Mouse (Mus musculus): ENCODE data around the gene Tfpi. TPM values are rescaled to one million over a fixed set of nuclear protein-coding genes. Genes with fewer than 3 reads are reported as not detected.
"Not testable (repeated sequence)": the region's sequence is repeated elsewhere in the genome, so short reads cannot be mapped to it uniquely, and the experiment has no call there.

The Tfpi gene
- polyA plus RNA-seq, 1 experiment: 5.7 TPM

GRCm38 (mm10) chr2:84388537-84388936 lies 88.0 kb downstream of the Tfpi start:
- not testable (repeated sequence) for H3K4me1 ChIP-seq (ENCODE audit: control insufficient read depth, insufficient read depth, insufficient read length, low read length); H3K4me3 ChIP-seq (ENCODE audit: insufficient read depth, low read depth, low read length); H3K27ac ChIP-seq (replicated peaks; ENCODE audit: low read depth, low read length)

DNA sequence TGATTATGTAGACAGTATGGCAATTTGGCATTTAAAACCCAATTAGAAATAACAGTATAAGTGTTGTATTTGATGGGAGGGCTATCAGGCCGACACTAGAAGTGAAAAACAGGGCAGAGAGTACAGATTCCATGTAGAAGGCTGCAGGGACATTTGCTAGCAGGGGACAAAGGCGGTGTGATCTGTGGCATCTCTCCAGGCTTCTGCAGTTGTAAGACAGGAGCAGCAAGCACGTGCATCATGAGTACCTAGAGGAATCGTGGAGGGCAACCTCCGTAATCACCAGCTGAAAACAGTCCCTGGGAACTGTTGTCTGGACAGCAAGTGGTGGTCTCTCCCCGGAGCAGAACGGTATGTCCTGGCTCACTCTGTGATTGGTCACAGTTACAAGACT lies 88.6 kb downstream of the Tfpi start:
- peaks cover 3% of the 10 kb centered on the region; the same call in 1 of the 2 replicates for H3K4me1 ChIP-seq (ENCODE audit: control insufficient read depth, insufficient read depth, insufficient read length, low read length)
- no peak overlapping the region for H3K27ac ChIP-seq (replicated peaks; ENCODE audit: low read depth, low read length)
- H3K4me3 ChIP-seq (ENCODE audit: insufficient read depth, low read depth, low read length): no peak overlapping the region

DNA sequence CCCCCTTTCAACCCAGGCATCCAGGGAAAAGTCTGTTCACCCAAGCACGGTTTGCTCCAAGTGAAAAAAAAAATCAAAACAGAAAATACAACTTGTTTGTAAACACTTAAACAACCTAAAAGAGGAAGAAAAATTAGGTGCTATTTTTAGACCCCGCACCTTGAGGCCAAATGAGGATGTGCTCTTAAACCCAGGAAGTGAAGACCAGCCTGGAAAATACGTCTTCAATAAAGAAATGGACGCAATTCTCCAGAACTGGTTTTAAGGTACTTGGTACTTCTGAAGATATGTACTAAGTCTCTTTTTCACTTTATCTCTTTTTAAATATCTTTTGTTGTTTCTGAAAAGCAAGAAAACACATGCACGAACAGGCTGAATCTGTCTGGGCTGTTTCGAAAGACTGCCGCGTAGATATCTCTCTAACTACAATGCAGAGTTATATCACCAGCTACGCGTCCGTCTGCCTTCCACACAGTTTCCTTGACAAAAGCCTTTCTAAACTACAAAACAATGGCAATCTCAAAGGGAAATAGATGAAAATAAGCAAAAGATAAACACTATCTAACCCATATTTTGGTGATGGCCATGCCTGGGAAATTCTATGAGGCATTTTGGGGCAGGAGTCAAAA lies 89.1 kb downstream of the Tfpi start:
- Histone ChIP-seq H3K4me3 (ENCODE audit: insufficient read depth, low read depth, low read length) (peak overlapping the region; percentile 55), H3K27ac (replicated peaks; ENCODE audit: low read depth, low read length) (peak overlapping the region; percentile 68), H3K4me1 (ENCODE audit: control insufficient read depth, insufficient read depth, insufficient read length, low read length) (peaks cover 3% of the 10 kb centered on the region; the same call in 1 of the 2 replicates)

GRCm38 (mm10) chr2:84386563-84387393 lies 89.8 kb downstream of the Tfpi start:
- H3K4me1 ChIP-seq (ENCODE audit: control insufficient read depth, insufficient read depth, insufficient read length, low read length): peaks cover 3% of the 10 kb centered on the region; the same call in 1 of the 2 replicates
- H3K4me3 ChIP-seq (ENCODE audit: insufficient read depth, low read depth, low read length): peak overlapping the region; percentile 55
- peak overlapping the region; percentile 77 for H3K27ac ChIP-seq (replicated peaks; ENCODE audit: low read depth, low read length)

DNA sequence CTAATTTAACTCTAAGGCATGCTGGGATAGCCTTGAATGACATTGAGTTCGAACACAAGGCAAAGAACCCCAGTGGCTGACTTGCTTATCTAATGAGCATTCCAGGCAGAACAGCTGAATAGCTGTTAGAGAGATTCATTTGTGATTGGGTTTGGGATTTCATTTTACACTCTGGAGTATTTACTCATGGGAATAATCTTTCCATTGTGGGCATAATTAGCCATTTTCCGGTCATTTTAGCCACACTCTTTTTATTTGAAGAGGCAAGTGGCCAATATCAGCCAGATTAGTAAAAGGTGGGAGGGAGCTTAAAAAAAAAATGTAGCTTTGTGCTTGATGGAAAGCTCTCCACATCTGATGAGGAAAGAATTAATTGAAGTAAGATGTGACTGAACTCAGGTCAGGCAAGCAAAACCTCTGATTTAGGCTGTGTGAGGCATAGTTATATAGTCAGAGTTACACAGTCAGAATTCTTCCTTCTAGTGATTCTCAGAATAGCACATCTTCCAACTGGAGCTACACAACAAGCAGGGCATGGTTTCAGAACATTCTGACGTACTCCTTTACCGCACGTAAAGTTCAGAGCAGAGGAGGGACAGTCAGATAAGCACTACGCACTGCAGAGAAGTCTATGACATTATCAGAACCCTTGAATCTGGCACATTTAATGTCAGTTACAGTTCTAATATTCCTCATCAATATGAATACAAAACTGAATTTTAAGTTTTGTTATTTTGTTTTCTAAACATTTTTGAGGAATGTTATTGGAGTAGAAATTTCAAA lies 91.5 kb downstream of the Tfpi start:
- Histone ChIP-seq H3K27ac (replicated peaks; ENCODE audit: low read depth, low read length) (no peak overlapping the region), H3K4me1 (ENCODE audit: control insufficient read depth, insufficient read depth, insufficient read length, low read length) (peaks cover 3% of the 10 kb centered on the region; the same call in 1 of the 2 replicates), H3K4me3 (ENCODE audit: insufficient read depth, low read depth, low read length) (no peak overlapping the region)

GRCm38 (mm10) chr2:84383828-84384227 lies 92.7 kb downstream of the Tfpi start:
- Histone ChIP-seq H3K4me3 (ENCODE audit: insufficient read depth, low read depth, low read length) (no peak overlapping the region), H3K27ac (replicated peaks; ENCODE audit: low read depth, low read length) (no peak overlapping the region), H3K4me1 (ENCODE audit: control insufficient read depth, insufficient read depth, insufficient read length, low read length) (peaks cover 3% of the 10 kb centered on the region; the same call in 1 of the 2 replicates)

Other genes starting within 250 kb of the Tfpi start
- gene Calcrl, start 51.4 kb downstream of the Tfpi start, polyA plus RNA-seq (2012; ENCODE audit: insufficient read depth, insufficient read length, missing spikeins): 5.7 and 8.2 TPM in 2 replicates
- gene Ctnnd1, start 174.0 kb upstream of the Tfpi start, polyA plus RNA-seq (2012; ENCODE audit: insufficient read depth, insufficient read length, missing spikeins): 32.5 and 35.3 TPM in 2 replicates
- not detected in 2 replicates for gene Btbd18, start 182.3 kb upstream of the Tfpi start, polyA plus RNA-seq (2012; ENCODE audit: insufficient read depth, insufficient read length, missing spikeins)
- gene Selenoh, start 194.0 kb upstream of the Tfpi start, polyA plus RNA-seq (2012; ENCODE audit: insufficient read depth, insufficient read length, missing spikeins): 27.5 and 33.4 TPM in 2 replicates
- gene Gm28635, start 201.3 kb upstream of the Tfpi start, polyA plus RNA-seq (2012; ENCODE audit: insufficient read depth, insufficient read length, missing spikeins): not detected in 2 replicates
- 11.5 and 13.0 TPM in 2 replicates for gene Med19, start 201.6 kb upstream of the Tfpi start, polyA plus RNA-seq (2012; ENCODE audit: insufficient read depth, insufficient read length, missing spikeins)
- 99.9 and 101 TPM in 2 replicates for gene Tmx2, start 202.4 kb upstream of the Tfpi start, polyA plus RNA-seq (2012; ENCODE audit: insufficient read depth, insufficient read length, missing spikeins)
- gene Zdhhc5, start 238.4 kb upstream of the Tfpi start, polyA plus RNA-seq (2012; ENCODE audit: insufficient read depth, insufficient read length, missing spikeins): 25.5 and 40.4 TPM in 2 replicates